Mouse (Mus musculus): ENCODE results near the gene Mrpl57. TPM values are rescaled to one million over a fixed set of nuclear protein-coding genes. Genes with fewer than 3 reads are reported as not detected.
"Not testable (repeated sequence)": the region's sequence is repeated elsewhere in the genome, so short reads cannot be mapped to it uniquely, and the experiment has no call there.

The Mrpl57 gene
- polyA plus RNA-seq, 1 experiment from 2014 or later = 157 TPM

DNA sequence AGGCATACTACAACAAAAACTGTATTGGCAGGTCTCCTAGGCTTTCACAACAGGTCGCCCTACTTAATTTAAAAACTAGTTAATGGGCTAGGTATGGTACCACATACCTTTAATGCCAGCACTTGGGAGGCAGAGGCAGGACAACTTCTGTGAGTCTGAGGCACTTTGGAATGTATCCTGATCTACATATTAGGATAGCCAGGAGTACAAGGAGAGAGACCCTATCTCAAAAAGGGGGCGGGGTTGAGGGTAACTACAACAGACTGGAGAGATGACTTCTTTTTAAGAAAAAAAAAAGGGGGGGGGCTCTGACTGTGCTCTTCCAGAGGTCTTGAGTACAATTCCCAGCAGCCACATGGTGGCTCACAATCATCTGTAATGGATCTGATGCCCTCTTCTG is 22.6 kb downstream of the Mrpl57 start:
- peaks cover 7% of the 10 kb centered on the region; the same call in 1 of the 2 replicates for H3K36me3 ChIP-seq (ENCODE audit: control insufficient read depth, insufficient read depth, low read length)
- no peaks in the 10 kb centered on the region for H3K4me1 ChIP-seq (ENCODE audit: control insufficient read depth, insufficient read depth, low read length)
- H3K4me2 ChIP-seq (ENCODE audit: low read depth, low read length) = no peak overlapping the region
- H3K27ac ChIP-seq (ENCODE audit: low read length) = no peak overlapping the region
- 99% methylated on average over 2 of the region's 2 CpGs for WGBS
- H3K27me3 ChIP-seq (ENCODE audit: control insufficient read depth, insufficient read depth, low read length) = no peaks in the 10 kb centered on the region
- no peak overlapping the region for H3K9ac ChIP-seq (ENCODE audit: low read length)
- no peak for ATAC-seq (ENCODE audit: insufficient read depth, low FRiP score)
- no peak overlapping the region for H3K4me3 ChIP-seq (replicated peaks; ENCODE audit: low read length)
- no peaks in the 10 kb centered on the region for H3K9me3 ChIP-seq (replicated peaks; ENCODE audit: control insufficient read depth, low read length)

- Histone ChIP-seq H3K9me3 (replicated peaks; ENCODE audit: control insufficient read depth, low read length) (no peaks in the 10 kb centered on the region), H3K27ac (ENCODE audit: low read length) (no peak overlapping the region; the same call in 1 of the 2 replicates), H3K36me3 (ENCODE audit: control insufficient read depth, insufficient read depth, low read length) (no peaks in the 10 kb centered on the region; the same call in 1 of the 2 replicates), H3K9ac (ENCODE audit: low read length) (no peak overlapping the region), H3K4me1 (ENCODE audit: control insufficient read depth, insufficient read depth, low read length) (no peaks in the 10 kb centered on the region), H3K27me3 (ENCODE audit: control insufficient read depth, insufficient read depth, low read length) (no peaks in the 10 kb centered on the region), H3K4me2 (ENCODE audit: low read depth, low read length) (no peak overlapping the region), H3K4me3 (replicated peaks; ENCODE audit: low read length) (no peak overlapping the region)
- no peak for ATAC-seq (ENCODE audit: insufficient read depth, low FRiP score)
- WGBS = 84% methylated on average over 3 of the region's 3 CpGs
Measured at GRCm38 (mm10) chr14:57850330-57850729, 24.3 kb downstream of the Mrpl57 start.

- H3K27me3 ChIP-seq (ENCODE audit: control insufficient read depth, insufficient read depth, low read length) = no peaks in the 10 kb centered on the region
- no peak overlapping the region for H3K4me2 ChIP-seq (ENCODE audit: low read depth, low read length)
- no peaks in the 10 kb centered on the region for H3K9me3 ChIP-seq (replicated peaks; ENCODE audit: control insufficient read depth, low read length)
- H3K4me3 ChIP-seq (replicated peaks; ENCODE audit: low read length) = no peak overlapping the region
- H3K36me3 ChIP-seq (ENCODE audit: control insufficient read depth, insufficient read depth, low read length) = peaks cover 8% of the 10 kb centered on the region
- ATAC-seq (ENCODE audit: insufficient read depth, low FRiP score) = no peak
- no peak overlapping the region for H3K27ac ChIP-seq (ENCODE audit: low read length)
- H3K4me1 ChIP-seq (ENCODE audit: control insufficient read depth, insufficient read depth, low read length) = no peaks in the 10 kb centered on the region
- H3K9ac ChIP-seq (ENCODE audit: low read length) = no peak overlapping the region
- 81% methylated on average over 2 of the region's 2 CpGs for WGBS
Measured at GRCm38 (mm10) chr14:57852961-57853360, 26.9 kb downstream of the Mrpl57 start.

DNA sequence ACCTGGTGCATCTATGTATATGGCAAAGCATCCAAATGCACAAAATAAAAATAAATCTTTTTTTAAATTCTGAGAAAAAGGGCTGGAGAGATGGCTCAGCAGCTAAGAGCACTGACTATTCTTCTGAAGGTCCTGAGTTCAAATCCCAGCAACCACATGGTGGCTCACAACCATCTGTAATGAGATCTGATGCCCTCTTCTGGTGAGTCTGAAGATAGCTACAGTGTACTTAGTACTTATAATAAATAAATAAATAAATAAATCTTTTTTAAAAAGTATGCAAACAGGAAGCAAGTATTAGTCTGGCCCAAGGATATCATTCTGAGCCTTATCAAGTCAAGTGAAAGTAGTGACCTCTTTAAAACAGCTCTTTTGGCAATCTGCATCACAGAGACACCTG is 30.0 kb downstream of the Mrpl57 start:
- H3K4me1 ChIP-seq (ENCODE audit: control insufficient read depth, insufficient read depth, low read length); H3K4me3 ChIP-seq (replicated peaks; ENCODE audit: low read length); H3K27me3 ChIP-seq (ENCODE audit: control insufficient read depth, insufficient read depth, low read length); H3K9ac ChIP-seq (ENCODE audit: low read length); ATAC-seq (ENCODE audit: insufficient read depth, low FRiP score); H3K9me3 ChIP-seq (replicated peaks; ENCODE audit: control insufficient read depth, low read length); H3K4me2 ChIP-seq (ENCODE audit: low read depth, low read length); H3K27ac ChIP-seq (ENCODE audit: low read length): not testable (repeated sequence)
- H3K36me3 ChIP-seq (ENCODE audit: control insufficient read depth, insufficient read depth, low read length) = peaks cover 12% of the 10 kb centered on the region; the same call in 1 of the 2 replicates

GRCm38 (mm10) chr14:57858601-57859000 is 32.6 kb downstream of the Mrpl57 start:
- WGBS = 92% methylated on average over 2 of the region's 2 CpGs
- H3K27ac ChIP-seq (ENCODE audit: low read length) = no peak overlapping the region

DNA sequence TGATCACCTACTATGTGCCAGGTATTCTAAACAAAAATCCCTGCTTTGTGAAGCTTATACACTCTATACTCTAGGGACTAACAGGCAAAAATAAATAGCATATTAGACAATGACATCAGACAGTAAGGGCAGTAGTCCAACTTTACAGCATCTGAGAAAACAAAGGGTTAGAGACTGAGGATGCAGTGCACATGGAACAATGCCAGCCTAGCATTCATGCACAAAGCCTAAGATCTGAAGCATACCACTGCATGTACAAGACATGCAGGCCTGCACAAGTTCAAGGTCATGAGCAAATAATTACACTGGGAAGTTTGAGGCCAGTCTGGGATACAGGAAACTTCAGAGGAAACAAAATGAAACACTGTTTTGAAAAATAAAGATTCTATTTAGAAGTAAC is 33.5 kb downstream of the Mrpl57 start:
- H3K36me3 ChIP-seq (ENCODE audit: control insufficient read depth, insufficient read depth, low read length) = peaks cover 12% of the 10 kb centered on the region; the same call in 1 of the 2 replicates
- no peak for ATAC-seq (ENCODE audit: insufficient read depth, low FRiP score)
- no peak overlapping the region for H3K4me2 ChIP-seq (ENCODE audit: low read depth, low read length)
- no peak overlapping the region for H3K27ac ChIP-seq (ENCODE audit: low read length)
- no peak overlapping the region for H3K4me3 ChIP-seq (replicated peaks; ENCODE audit: low read length)
- no peaks in the 10 kb centered on the region for H3K27me3 ChIP-seq (ENCODE audit: control insufficient read depth, insufficient read depth, low read length)
- H3K4me1 ChIP-seq (ENCODE audit: control insufficient read depth, insufficient read depth, low read length) = no peaks in the 10 kb centered on the region
- H3K9ac ChIP-seq (ENCODE audit: low read length) = no peak overlapping the region
- no peaks in the 10 kb centered on the region for H3K9me3 ChIP-seq (replicated peaks; ENCODE audit: control insufficient read depth, low read length)

More at GRCm38 (mm10) chr14:57858601-57859000, 32.6 kb downstream of the Mrpl57 start:
- Histone ChIP-seq H3K9me3 (replicated peaks; ENCODE audit: control insufficient read depth, low read length) (no peaks in the 10 kb centered on the region), H3K4me1 (ENCODE audit: control insufficient read depth, insufficient read depth, low read length) (no peaks in the 10 kb centered on the region), H3K27me3 (ENCODE audit: control insufficient read depth, insufficient read depth, low read length) (no peaks in the 10 kb centered on the region), H3K4me2 (ENCODE audit: low read depth, low read length) (no peak overlapping the region), H3K4me3 (replicated peaks; ENCODE audit: low read length) (no peak overlapping the region), H3K9ac (ENCODE audit: low read length) (no peak overlapping the region), H3K36me3 (ENCODE audit: control insufficient read depth, insufficient read depth, low read length) (peaks cover 12% of the 10 kb centered on the region; the same call in 1 of the 2 replicates)
- no peak for ATAC-seq (ENCODE audit: insufficient read depth, low FRiP score)

DNA sequence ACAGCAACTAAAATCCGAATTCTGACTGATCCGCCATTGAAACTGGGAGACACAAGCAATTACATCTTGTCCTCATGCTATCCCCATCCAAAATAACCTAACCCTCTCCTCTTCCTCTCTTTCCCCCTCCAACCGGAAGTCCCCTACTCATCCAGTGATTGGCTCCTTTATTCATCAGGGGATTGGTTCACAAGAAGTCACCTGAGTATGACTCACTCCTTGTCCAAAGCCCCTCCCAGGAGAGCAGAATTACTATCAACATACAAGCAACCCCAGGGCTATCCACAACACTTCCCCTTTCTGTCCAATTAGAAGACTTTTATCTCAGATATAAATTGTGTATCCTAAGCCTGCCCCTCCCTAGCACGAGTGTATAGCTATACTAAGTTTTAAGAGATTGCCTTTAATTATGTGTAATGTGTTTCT is 36.0 kb downstream of the Mrpl57 start:
- 78% methylated on average over 4 of the region's 4 CpGs for WGBS
- H3K4me1 ChIP-seq (ENCODE audit: control insufficient read depth, insufficient read depth, low read length) = no peaks in the 10 kb centered on the region
- peaks cover 12% of the 10 kb centered on the region; the same call in 1 of the 2 replicates for H3K36me3 ChIP-seq (ENCODE audit: control insufficient read depth, insufficient read depth, low read length)
- no peak overlapping the region for H3K27ac ChIP-seq (ENCODE audit: low read length)
- H3K4me3 ChIP-seq (replicated peaks; ENCODE audit: low read length) = no peak overlapping the region
- H3K9me3 ChIP-seq (replicated peaks; ENCODE audit: control insufficient read depth, low read length) = no peaks in the 10 kb centered on the region
- no peak overlapping the region for H3K9ac ChIP-seq (ENCODE audit: low read length)
- ATAC-seq (ENCODE audit: insufficient read depth, low FRiP score) = no peak
- H3K4me2 ChIP-seq (ENCODE audit: low read depth, low read length) = no peak overlapping the region
- no peaks in the 10 kb centered on the region for H3K27me3 ChIP-seq (ENCODE audit: control insufficient read depth, insufficient read depth, low read length)

- no peak overlapping the region for H3K27ac ChIP-seq (ENCODE audit: low read length)
- peaks cover 8% of the 10 kb centered on the region; the same call in 1 of the 2 replicates for H3K36me3 ChIP-seq (ENCODE audit: control insufficient read depth, insufficient read depth, low read length)
- no peak overlapping the region for H3K9ac ChIP-seq (ENCODE audit: low read length)
- ATAC-seq (ENCODE audit: insufficient read depth, low FRiP score) = no peak
- no peak overlapping the region for H3K4me3 ChIP-seq (replicated peaks; ENCODE audit: low read length)
- no peaks in the 10 kb centered on the region for H3K27me3 ChIP-seq (ENCODE audit: control insufficient read depth, insufficient read depth, low read length)
- no peak overlapping the region for H3K4me2 ChIP-seq (ENCODE audit: low read depth, low read length)
- H3K9me3 ChIP-seq (replicated peaks; ENCODE audit: control insufficient read depth, low read length) = no peaks in the 10 kb centered on the region
- WGBS = 69% methylated on average over 2 of the region's 2 CpGs
- no peaks in the 10 kb centered on the region for H3K4me1 ChIP-seq (ENCODE audit: control insufficient read depth, insufficient read depth, low read length)
Measured at GRCm38 (mm10) chr14:57863129-57863528, 37.1 kb downstream of the Mrpl57 start.

GRCm38 (mm10) chr14:57865256-57865655 is 39.2 kb downstream of the Mrpl57 start:
- 92% methylated on average over 3 of the region's 3 CpGs for WGBS
- H3K9ac ChIP-seq (ENCODE audit: low read length) = no peak overlapping the region
- H3K27me3 ChIP-seq (ENCODE audit: control insufficient read depth, insufficient read depth, low read length) = no peaks in the 10 kb centered on the region
- no peak overlapping the region for H3K27ac ChIP-seq (ENCODE audit: low read length)
- no peaks in the 10 kb centered on the region for H3K9me3 ChIP-seq (replicated peaks; ENCODE audit: control insufficient read depth, low read length)
- peaks cover 8% of the 10 kb centered on the region; the same call in 1 of the 2 replicates for H3K36me3 ChIP-seq (ENCODE audit: control insufficient read depth, insufficient read depth, low read length)
- H3K4me3 ChIP-seq (replicated peaks; ENCODE audit: low read length) = no peak overlapping the region
- no peak for ATAC-seq (ENCODE audit: insufficient read depth, low FRiP score)
- no peaks in the 10 kb centered on the region for H3K4me1 ChIP-seq (ENCODE audit: control insufficient read depth, insufficient read depth, low read length)
- no peak overlapping the region for H3K4me2 ChIP-seq (ENCODE audit: low read depth, low read length)

Measured in stomach, embryonic 16.5 days (tissue).